ENCODE assay signal across 22 mouse cellular contexts in the genomic region with DNA sequence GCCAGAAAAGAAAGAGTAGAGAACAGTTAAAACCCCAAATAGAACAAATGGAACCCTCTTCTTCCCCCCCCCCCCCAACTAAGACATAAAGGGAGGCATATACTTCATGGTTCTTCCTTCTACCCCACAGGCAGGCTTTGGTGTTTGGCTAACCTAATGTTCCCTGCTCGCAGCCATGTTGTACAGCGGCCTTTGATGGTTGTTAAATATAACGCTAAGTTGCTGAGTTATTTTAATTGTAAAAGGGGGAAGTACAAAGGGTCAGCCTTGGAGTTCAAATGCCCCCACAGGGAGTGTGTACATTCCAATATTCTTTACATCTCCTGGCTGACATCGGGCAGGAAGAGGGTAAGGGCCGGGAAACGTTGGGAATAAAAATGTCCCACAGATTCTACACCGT.
DNase-seq lines count a peak whose midpoint lies in the region; ATAC-seq and TF ChIP-seq lines count a peak whose summit lies in the region.
"Had no signal": no experiment of that assay in that cellular context is flagged by ENCODE, and none has a peak within 500 bp of the region (broad histone marks: within the 10 kb centered on the region; RNA-seq: fewer than 3 reads in every experiment).

No protein-coding gene starts in this region.

- TF ChIP-seq EP300 in heart, postnatal 0 days (IDR thresholded peaks at IDR 0.05; ENCODE audit: low read depth): no peak
- TF ChIP-seq EP300 in liver, postnatal 0 days (IDR thresholded peaks at IDR 0.05; ENCODE audit: low read depth): no peak

- H3K4me3 ChIP-seq in heart, postnatal 0 days (ENCODE audit: low read depth, low read length): no peak overlapping the region
- no peak overlapping the region for H3K4me3 ChIP-seq in heart, embryonic 12.5 days
- H3K4me3 ChIP-seq in liver, postnatal 0 days (ENCODE audit: low read depth, low read length): no peak overlapping the region
- no peak overlapping the region for H3K4me3 ChIP-seq in liver, embryonic 11.5 days (ENCODE audit: low read depth, low read length)
- peak overlapping the region; percentile 15; the same call in 1 of the 2 replicates for H3K4me3 ChIP-seq in brown adipose tissue, adult 24 weeks (ENCODE audit: insufficient read depth, low read depth, low read length)
- H3K4me3 ChIP-seq: embryonic facial prominence, embryonic 13.5 days; hindbrain, embryonic 13.5 days; liver, embryonic 15.5 days; midbrain, embryonic 10.5 days had no signal

- peak; percentile 92 for DNase-seq in heart, adult 11 months
- no peak for DNase-seq in heart, postnatal 36 days
- no peak for DNase-seq in heart, postnatal 0 days (ENCODE audit: low spot score)
- DNase-seq in liver, postnatal 0 days: no peak
- DNase-seq in liver, embryonic 11.5 days (ENCODE audit: low spot score): no peak
- DNase-seq in frontal cortex, postnatal 10 days (ENCODE audit: low spot score in 2 of 2): no peak
- DNase-seq: adrenal gland, postnatal 25 days; cerebellum, adult 11-12 months; cerebellum, postnatal 14 days; forebrain, postnatal 0 days; kidney, postnatal 14 days; left cerebral cortex, postnatal 4 days; retina, postnatal 1 day; thymus, adult 2 months had no signal

- H3K4me2 ChIP-seq in heart, postnatal 0 days (ENCODE audit: low read depth, low read length): peak overlapping the region; percentile 10; the same call in 1 of the 2 replicates
- H3K4me2 ChIP-seq in heart, embryonic 12.5 days: no peak overlapping the region
- H3K4me2 ChIP-seq in liver, postnatal 0 days (ENCODE audit: low read depth, low read length): no peak overlapping the region
- H3K4me2 ChIP-seq in liver, embryonic 11.5 days: no peak overlapping the region
- H3K4me2 ChIP-seq: embryonic facial prominence, embryonic 13.5 days; hindbrain, embryonic 13.5 days; liver, embryonic 15.5 days had no signal

- no peaks in the 10 kb centered on the region for H3K9me3 ChIP-seq in heart, postnatal 0 days (replicated peaks; ENCODE audit: control insufficient read depth, low read length)
- no peaks in the 10 kb centered on the region for H3K9me3 ChIP-seq in heart, embryonic 12.5 days (replicated peaks)
- H3K9me3 ChIP-seq in liver, postnatal 0 days (ENCODE audit: low read length): no peaks in the 10 kb centered on the region
- no peaks in the 10 kb centered on the region for H3K9me3 ChIP-seq in liver, embryonic 11.5 days (ENCODE audit: control insufficient read depth, low read length)
- H3K9me3 ChIP-seq: embryonic facial prominence, embryonic 13.5 days; hindbrain, embryonic 13.5 days; liver, embryonic 15.5 days; midbrain, embryonic 10.5 days had no signal

- ATAC-seq in heart, postnatal 0 days (ENCODE audit: insufficient read depth, low read depth): no peak
- ATAC-seq in heart, embryonic 12.5 days (ENCODE audit: insufficient number of reproducible peaks, low FRiP score): no peak; the same call in 1 of the 2 replicates
- ATAC-seq in liver, postnatal 0 days: no peak
- no peak for ATAC-seq in liver, embryonic 11.5 days (replicated peaks; ENCODE audit: low FRiP score)
- ATAC-seq: forebrain, postnatal 0 days; inflammation-experienced regulatory T-cells, adult 6 months had no signal

- peaks cover 47% of the 10 kb centered on the region for H3K36me3 ChIP-seq in heart, postnatal 0 days (replicated peaks; ENCODE audit: control insufficient read depth, insufficient read depth, low read length)
- H3K36me3 ChIP-seq in heart, embryonic 12.5 days: peaks cover 37% of the 10 kb centered on the region
- peaks cover 20% of the 10 kb centered on the region for H3K36me3 ChIP-seq in liver, postnatal 0 days (replicated peaks; ENCODE audit: insufficient read depth, low read length)
- no peaks in the 10 kb centered on the region for H3K36me3 ChIP-seq in liver, embryonic 11.5 days (ENCODE audit: control insufficient read depth, insufficient read depth, low read length)

- TF ChIP-seq CTCF in heart, postnatal 0 days (IDR thresholded peaks at IDR 0.05; ENCODE audit: low read depth): no peak
- no peak for TF ChIP-seq CTCF in liver, postnatal 0 days (IDR thresholded peaks at IDR 0.05; ENCODE audit: low read depth)

- 34% methylated on average over 7 of the region's 7 CpGs for WGBS in heart, postnatal 0 days
- 58% methylated on average over 7 of the region's 7 CpGs for WGBS in heart, embryonic 12.5 days
- WGBS in liver, postnatal 0 days (ENCODE audit: insufficient replicate concordance): 58% methylated on average over 7 of the region's 7 CpGs
- WGBS in liver, embryonic 11.5 days: 72% methylated on average over 7 of the region's 7 CpGs

- no peaks in the 10 kb centered on the region for H3K27me3 ChIP-seq in heart, postnatal 0 days (ENCODE audit: control insufficient read depth, insufficient read depth, low read length)
- no peaks in the 10 kb centered on the region for H3K27me3 ChIP-seq in heart, embryonic 12.5 days (replicated peaks)
- H3K27me3 ChIP-seq in liver, postnatal 0 days (ENCODE audit: insufficient read depth, low read length): no peaks in the 10 kb centered on the region
- H3K27me3 ChIP-seq in liver, embryonic 11.5 days (replicated peaks; ENCODE audit: control insufficient read depth, insufficient read depth, low read length): no peaks in the 10 kb centered on the region
- H3K27me3 ChIP-seq: embryonic facial prominence, embryonic 13.5 days; hindbrain, embryonic 13.5 days; liver, embryonic 15.5 days had no signal

- peaks cover 93% of the 10 kb centered on the region for H3K4me1 ChIP-seq in heart, postnatal 0 days (ENCODE audit: control insufficient read depth, insufficient read depth)
- H3K4me1 ChIP-seq in heart, embryonic 12.5 days (replicated peaks): peaks cover 61% of the 10 kb centered on the region
- peaks cover 38% of the 10 kb centered on the region for H3K4me1 ChIP-seq in liver, postnatal 0 days (ENCODE audit: insufficient read depth)
- peaks cover 10% of the 10 kb centered on the region for H3K4me1 ChIP-seq in liver, embryonic 11.5 days (replicated peaks; ENCODE audit: control insufficient read depth, insufficient read depth, low read length)
- peaks cover 26% of the 10 kb centered on the region for H3K4me1 ChIP-seq in brown adipose tissue, adult 24 weeks (ENCODE audit: control insufficient read depth, insufficient read depth, insufficient read length, low read length)

- intact Hi-C loops in heart, postnatal 36 days (cut with DNase I): no loop called here

- 0 out of 2 replicates have a peak overlapping the region, but pooled peaks have one; percentile 4 for H3K9ac ChIP-seq in heart, postnatal 0 days (replicated peaks; ENCODE audit: low read depth, low read length)
- H3K9ac ChIP-seq in heart, embryonic 12.5 days: no peak overlapping the region
- no peak overlapping the region for H3K9ac ChIP-seq in liver, postnatal 0 days (replicated peaks)
- H3K9ac ChIP-seq in liver, embryonic 11.5 days (ENCODE audit: low read depth, low read length): no peak overlapping the region
- H3K9ac ChIP-seq: embryonic facial prominence, embryonic 13.5 days; forebrain, postnatal 0 days; hindbrain, embryonic 13.5 days; liver, embryonic 15.5 days had no signal

- peak overlapping the region; percentile 82 for H3K27ac ChIP-seq in heart, postnatal 0 days (ENCODE audit: low read depth)
- H3K27ac ChIP-seq in heart, embryonic 12.5 days (ENCODE audit: poor library complexity, severe bottlenecking): no peak overlapping the region
- H3K27ac ChIP-seq in liver, postnatal 0 days (ENCODE audit: low read depth): peak overlapping the region; percentile 66
- H3K27ac ChIP-seq in liver, embryonic 11.5 days (ENCODE audit: low read depth, low read length): no peak overlapping the region
- H3K27ac ChIP-seq in brown adipose tissue, adult 24 weeks (replicated peaks; ENCODE audit: low read depth, low read length): peak overlapping the region; percentile 64
- H3K27ac ChIP-seq: hindbrain, embryonic 13.5 days; liver, embryonic 15.5 days; macrophage; midbrain, embryonic 10.5 days had no signal

Comparison
In these comparisons a context has a peak if more than half of its experiments do, and no peak if none do; other contexts are left out.
1. H3K27ac ChIP-seq: peak in heart, postnatal 0 days (single experiment), liver, postnatal 0 days (single experiment) and brown adipose tissue, adult 24 weeks (single experiment); none in heart, embryonic 12.5 days (single experiment) and liver, embryonic 11.5 days (single experiment).